Mouse (Mus musculus) layer of hippocampus, postnatal 36 days (tissue): ENCODE data around the gene Ppcs. TPM values are rescaled to one million over a fixed set of nuclear protein-coding genes. Genes with fewer than 3 reads are reported as not detected.

ENCODE experiments used
- DNase-seq, 2 experiments: peaks; one replicate each; pipeline ENCODE4 v3.0.0; 2022
- total RNA-seq, 2 experiments: library from RNA; stranded (reverse); gene quantifications; 2 replicates each; pipeline ENCODE4 v1.2.3; 2021

Ppcs gene
- total RNA-seq: 1 to 10 TPM; 6.2 to 6.4 TPM

DNA sequence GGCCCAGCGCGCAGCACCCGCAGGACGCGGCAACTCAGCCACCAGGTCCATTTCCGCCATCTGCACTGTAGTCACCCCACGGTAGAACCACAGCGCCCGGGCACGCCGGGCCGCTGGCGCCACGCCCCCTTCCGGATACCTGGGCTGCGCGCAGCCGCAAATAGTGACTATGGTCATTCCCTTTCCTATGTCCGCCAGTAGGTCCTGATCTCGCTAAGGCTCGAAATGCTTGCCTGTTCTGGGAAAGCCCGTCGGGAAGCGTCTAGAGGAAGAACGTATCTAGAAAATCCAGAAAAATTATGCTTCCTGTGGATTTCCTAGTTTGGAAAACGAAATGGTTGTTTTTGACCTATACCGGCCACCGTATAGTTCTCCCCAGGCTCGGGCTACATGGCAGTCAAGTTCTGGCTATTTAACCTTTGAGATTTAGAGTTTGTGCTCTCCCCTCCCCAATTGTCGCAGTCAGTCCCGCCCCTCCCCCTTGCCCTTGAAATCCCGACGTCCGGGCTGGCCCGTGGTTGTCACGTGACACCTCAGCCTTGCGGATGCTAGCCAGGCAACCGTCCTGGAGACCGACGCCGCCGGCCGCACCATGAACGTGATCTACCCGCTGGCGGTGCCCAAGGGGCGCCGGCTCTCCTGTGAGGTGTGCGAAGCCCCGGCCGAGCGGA, at the start of gene Ppcs, which contains the start of gene Zmynd12:
Gene Ppcs, minus strand, starts transcription at position 127 of the 671 bp plus-strand sequence.
Gene Zmynd12, plus strand, starts transcription at position 521 of the 671 bp plus-strand sequence.
- peak; percentile 81 to 82 for DNase-seq

GRCm38 (mm10) chr4:119467720-119468380, 45.6 kb upstream of the Ppcs start:
- DNase-seq: peak; percentile 42 to 56

GRCm38 (mm10) chr4:119465841-119466240, 43.6 kb upstream of the Ppcs start:
- no peak for DNase-seq

GRCm38 (mm10) chr4:119463756-119464419, 41.7 kb upstream of the Ppcs start:
- no peak for DNase-seq

DNA sequence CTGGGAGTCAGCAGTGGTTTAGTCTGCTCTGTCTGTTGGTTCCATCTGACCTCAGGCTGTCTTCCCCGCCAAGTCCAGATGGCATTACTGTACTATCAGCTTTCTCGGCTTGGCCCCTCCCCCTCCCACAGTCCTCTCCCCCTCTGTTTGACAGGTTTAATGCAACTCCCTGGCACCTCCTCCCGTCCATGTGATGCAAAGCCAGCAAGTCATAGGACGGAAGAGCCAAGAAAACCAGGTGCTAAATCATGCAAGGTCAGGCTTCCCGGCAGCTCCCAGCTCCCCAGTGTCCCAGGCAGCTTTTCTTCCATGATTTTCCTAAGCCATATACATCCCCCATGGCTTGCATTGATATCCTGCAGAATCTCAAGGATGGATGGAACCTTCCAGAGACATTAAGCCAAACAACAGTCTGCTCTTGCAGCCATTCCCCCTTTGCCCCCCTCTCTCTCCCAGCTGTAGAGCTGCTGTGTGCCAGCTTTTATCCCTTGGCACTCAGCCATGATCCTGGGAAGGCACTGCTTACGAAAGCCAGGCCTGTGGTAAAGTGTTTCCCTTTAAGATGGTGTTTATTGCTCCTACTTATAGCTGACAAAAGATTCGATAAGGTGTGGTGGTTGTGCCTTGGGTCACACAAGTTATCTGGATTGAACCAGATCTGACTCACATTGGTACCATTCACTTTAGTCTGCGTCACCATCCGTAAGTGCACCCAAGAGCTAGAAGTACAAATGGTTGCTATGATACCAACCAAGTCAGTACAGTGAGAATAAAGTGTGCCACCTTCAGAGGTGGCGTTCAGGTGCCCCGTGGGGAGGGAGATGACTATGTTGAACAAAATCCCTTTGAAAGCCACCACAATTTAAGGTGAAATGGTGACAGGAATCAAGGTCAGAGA, 40.9 kb upstream of the Ppcs start:
- no peak for DNase-seq

- no peak for DNase-seq
Observed at GRCm38 (mm10) chr4:119462457-119462856, 40.2 kb upstream of the Ppcs start.

GRCm38 (mm10) chr4:119460728-119461141, 38.5 kb upstream of the Ppcs start:
- DNase-seq: peak; percentile 86 to 89

DNA sequence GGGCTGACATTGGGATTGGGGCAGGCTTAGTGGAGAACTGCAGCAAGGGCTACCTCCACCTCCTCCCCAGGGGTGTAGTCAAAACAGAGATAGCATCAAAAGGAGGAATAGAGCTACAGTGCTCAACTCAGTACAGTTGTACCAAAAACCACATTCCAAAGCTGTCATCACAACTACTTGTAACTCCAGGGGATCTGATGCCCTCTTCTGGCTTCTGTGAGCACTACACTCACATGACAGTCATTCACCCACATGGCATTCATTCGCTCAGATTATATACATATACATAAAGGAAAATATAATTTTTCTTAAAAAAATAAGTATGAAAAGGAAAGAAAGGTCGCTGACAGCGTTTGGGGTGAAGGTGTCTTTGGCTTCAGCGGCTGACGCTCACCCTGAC, 38.1 kb upstream of the Ppcs start:
- no peak for DNase-seq

DNA sequence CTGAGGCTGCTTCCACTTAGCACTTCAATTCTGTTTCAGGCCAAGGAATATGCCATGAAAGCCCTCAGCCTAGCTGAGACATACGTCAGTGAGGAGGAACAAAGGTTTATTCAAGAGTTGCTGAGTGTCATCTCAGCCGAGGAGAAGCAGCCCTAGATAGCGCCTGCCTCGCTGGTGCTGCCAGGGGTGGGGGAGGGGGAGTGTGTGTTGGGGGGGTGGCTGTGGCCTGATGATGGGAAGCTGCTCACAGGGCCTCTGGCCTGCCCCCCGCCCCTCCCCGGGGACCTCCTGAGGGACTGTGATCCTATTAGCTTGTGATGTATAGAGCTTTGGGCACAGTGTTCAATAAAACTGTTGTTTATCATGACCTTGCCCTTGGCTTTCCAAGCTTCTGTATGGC, 31.3 kb upstream of the Ppcs start:
- no peak for DNase-seq

- no peak for DNase-seq
Observed at GRCm38 (mm10) chr4:119453128-119453527, 30.9 kb upstream of the Ppcs start.

GRCm38 (mm10) chr4:119450436-119450835, 28.2 kb upstream of the Ppcs start:
- DNase-seq: no peak

DNA sequence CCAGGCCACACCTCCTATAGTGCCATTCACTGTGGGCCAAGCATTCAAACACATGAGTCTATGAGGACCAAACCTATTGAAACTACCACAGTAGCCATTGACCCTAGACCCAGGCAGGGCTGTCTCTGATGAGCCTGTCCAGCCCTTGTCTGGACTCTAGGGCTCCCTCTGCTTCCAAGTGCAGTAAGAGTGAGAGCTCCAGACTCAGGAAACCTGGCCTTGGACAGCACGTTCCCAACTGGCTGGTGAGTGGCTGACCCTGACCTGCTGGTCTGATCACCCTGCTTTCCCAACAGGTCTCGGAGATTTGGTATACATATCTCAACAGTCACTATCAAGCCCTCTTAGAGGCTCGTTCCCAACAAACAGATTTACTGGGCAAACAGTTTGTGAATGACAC, 25.6 kb upstream of the Ppcs start:
- no peak for DNase-seq

GRCm38 (mm10) chr4:119447261-119447660, 25.0 kb upstream of the Ppcs start:
- DNase-seq: no peak

DNA sequence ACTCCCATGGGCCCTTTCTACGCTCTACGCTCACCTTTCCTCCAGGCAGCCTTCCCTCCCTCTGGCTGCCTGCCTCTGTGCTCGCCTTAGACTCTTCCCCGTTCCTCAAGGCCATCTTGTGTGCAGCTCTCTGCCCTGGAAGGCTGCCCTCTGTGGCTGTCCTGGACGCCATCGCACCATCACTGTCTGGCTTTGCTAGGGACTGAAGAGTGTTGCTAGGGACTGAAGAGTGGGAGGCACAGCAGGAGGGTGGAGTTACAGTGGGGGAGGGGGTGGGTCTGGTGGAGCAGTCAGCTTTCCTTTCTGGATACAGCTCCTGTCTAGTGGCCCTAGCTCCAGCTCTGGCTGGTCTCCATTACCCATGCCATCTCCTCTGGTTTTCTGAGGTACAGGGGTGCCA, 20.3 kb upstream of the Ppcs start:
- no peak for DNase-seq

DNA sequence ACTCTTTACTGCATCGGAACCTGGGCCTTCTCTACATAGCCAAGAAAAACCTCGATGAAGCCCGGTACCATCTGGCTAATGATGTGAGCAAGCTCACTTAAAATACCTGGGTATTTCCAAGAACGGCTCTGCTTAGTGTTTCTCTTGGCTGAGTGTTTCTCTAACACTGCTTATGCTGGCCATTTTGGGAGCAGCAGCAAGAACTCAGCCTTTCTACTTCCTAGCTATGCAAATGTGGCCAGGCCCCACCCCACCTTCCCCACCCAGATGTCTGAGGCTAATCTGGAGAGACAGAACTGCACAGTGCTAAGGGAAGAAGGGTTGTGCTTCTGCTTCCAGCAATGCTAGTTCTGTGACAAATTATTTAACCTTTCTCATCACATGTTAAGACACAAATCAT, 19.6 kb upstream of the Ppcs start:
- DNase-seq: no peak

- DNase-seq: no peak
Observed at GRCm38 (mm10) chr4:119437936-119438335, 15.7 kb upstream of the Ppcs start.

- DNase-seq: peak in 1 of 2 experiments; percentile 19
Observed at GRCm38 (mm10) chr4:119430678-119431077, 8.5 kb upstream of the Ppcs start.

DNA sequence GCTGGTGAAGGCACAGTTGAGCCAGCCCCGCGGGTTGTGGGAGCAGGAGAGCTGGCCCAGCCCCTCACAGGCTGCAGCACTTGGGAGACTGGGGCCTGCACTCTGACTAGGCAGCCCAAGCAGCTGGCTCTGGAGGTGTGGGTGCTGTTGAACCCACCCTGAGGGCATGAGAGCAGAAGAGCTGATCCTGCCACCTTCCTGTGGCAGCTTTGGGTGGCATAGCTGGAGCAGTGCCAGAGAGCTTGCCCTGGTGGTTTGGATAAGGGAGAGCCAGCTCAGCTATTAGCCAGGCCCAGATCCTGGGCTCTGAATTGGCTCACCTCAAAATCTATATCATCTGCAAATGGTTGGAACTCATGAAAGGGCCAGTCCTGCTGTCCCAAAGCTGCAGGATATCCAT, 5.5 kb upstream of the Ppcs start:
- no peak for DNase-seq

- no peak for DNase-seq
Observed at GRCm38 (mm10) chr4:119425601-119426000, 3.4 kb upstream of the Ppcs start.

DNA sequence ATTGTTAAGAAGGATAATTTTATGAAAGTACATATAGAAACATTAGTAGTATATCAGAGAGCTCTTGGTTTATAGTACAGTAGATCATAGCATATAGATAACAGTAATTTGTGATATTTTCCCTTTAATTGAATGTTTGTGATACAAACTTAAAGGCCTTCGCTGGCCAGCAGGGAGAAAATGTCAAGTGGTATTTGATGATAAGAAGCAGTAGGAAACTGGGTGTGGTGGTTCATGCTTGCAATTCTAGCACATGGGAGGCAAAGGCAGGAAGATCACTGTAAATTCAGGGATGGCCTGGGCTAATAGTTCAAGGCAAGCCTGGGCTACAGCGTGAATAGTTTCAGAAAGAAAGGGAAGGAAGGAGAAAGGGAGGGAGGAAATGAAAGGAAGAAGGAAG, 2.9 kb upstream of the Ppcs start:
- no peak for DNase-seq

DNA sequence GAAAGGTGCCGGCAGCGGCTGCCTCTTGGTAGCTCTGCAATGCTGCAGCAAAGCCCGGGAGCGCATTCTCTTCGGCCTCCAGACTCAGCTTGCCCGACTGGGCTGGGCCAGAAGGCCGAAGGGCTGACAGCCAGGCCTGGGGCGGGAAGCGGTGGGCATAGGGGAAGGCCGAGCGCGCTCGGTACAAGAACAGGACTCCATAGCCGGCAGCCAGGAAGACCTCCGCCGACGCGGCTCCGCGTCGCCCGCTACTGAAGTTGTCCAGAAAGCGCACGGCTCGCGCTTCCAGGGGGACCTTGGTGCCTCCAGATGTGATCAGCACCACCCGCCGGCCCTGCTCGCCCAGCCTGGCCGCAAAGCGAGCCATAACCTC, 313 bp downstream of the Ppcs start:
- DNase-seq: no peak

- DNase-seq: no peak
Observed at GRCm38 (mm10) chr4:119421191-119421590, 1.0 kb downstream of the Ppcs start.

DNA sequence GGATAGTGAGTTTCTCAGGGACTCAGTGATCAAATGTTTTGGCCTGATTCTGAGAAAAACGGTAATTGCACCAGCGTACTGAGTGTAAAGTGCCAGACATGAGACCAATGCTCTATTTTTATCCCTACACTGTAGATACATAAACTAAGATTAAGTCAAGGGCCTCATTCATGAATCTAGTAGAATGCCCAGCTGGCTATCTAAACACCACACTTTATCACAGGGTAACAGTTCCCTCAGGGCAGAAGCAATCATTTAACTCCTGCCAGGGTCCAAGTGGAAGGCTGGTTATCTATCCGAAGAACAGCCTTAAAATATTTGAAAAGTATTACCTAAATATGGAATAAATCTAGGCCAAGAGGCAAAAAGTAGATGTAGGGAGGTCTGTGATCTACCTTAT, 4.3 kb downstream of the Ppcs start:
- DNase-seq: no peak
